Mouse (Mus musculus) myocyte (in vitro differentiated cells): ENCODE results near the gene Pla2g2e.

Source experiments
- CEBPB ChIP-seq: IDR thresholded peaks from 2 replicates; pipeline ENCODE4 v1.6.1; 2011; ENCODE audit warnings: mild to moderate bottlenecking, moderate library complexity; ENCODE audit not compliant: poor library complexity, insufficient read depth, severe bottlenecking
- E2F4 ChIP-seq: IDR thresholded peaks from one replicate; pipeline ENCODE4 v1.6.1; 2011; ENCODE audit warnings: mild to moderate bottlenecking, control low read depth, moderate library complexity; ENCODE audit not compliant: insufficient read depth
- MAX ChIP-seq: IDR thresholded peaks from one replicate; pipeline ENCODE4 v1.6.1; 2011; ENCODE audit warnings: low read depth, mild to moderate bottlenecking, control low read depth
- MYOD1 ChIP-seq, 3 experiments: IDR thresholded peaks; one replicate each; pipeline ENCODE4 v1.6.1; 2011; ENCODE audit warnings: control low read depth in 2 of 3, low read depth in 2 of 3, mild to moderate bottlenecking in 2 of 3, moderate library complexity in 1 of 3; ENCODE audit not compliant: insufficient read length in 2 of 3, control insufficient read depth in 1 of 3
- MYOG ChIP-seq, 3 experiments: IDR thresholded peaks; one replicate each; pipeline ENCODE4 v1.6.1; 2011; ENCODE audit warnings: control low read depth in 2 of 3, low read depth in 2 of 3, mild to moderate bottlenecking in 2 of 3; ENCODE audit not compliant: insufficient read length in 2 of 3, control insufficient read depth in 1 of 3, insufficient read depth in 1 of 3
- POLR2A ChIP-seq: IDR thresholded peaks from one replicate; pipeline ENCODE4 v1.6.1; 2011; ENCODE audit warnings: low read depth, mild to moderate bottlenecking, control low read depth, moderate library complexity; ENCODE audit not compliant: insufficient read length
- POLR2AphosphoS2 ChIP-seq: IDR thresholded peaks from one replicate; pipeline ENCODE4 v1.6.1; 2011; ENCODE audit warnings: low read depth, control low read depth; ENCODE audit not compliant: insufficient read length
- REST ChIP-seq: IDR thresholded peaks from one replicate; pipeline ENCODE4 v1.6.1; 2011; ENCODE audit warnings: mild to moderate bottlenecking, control low read depth, moderate library complexity; ENCODE audit not compliant: insufficient read depth, insufficient read length
- TCF12 ChIP-seq: IDR thresholded peaks from one replicate; pipeline ENCODE4 v1.6.1; 2011; ENCODE audit warnings: mild to moderate bottlenecking, control low read depth; ENCODE audit not compliant: poor library complexity, insufficient read depth, severe bottlenecking
- TCF3 ChIP-seq: IDR thresholded peaks from one replicate; pipeline ENCODE4 v1.6.1; 2011; ENCODE audit warnings: low read depth, control low read depth; ENCODE audit not compliant: insufficient read length
- USF1 ChIP-seq: IDR thresholded peaks from one replicate; pipeline ENCODE4 v1.6.1; 2011; ENCODE audit warnings: low read depth, mild to moderate bottlenecking, control low read depth, moderate library complexity

DNA sequence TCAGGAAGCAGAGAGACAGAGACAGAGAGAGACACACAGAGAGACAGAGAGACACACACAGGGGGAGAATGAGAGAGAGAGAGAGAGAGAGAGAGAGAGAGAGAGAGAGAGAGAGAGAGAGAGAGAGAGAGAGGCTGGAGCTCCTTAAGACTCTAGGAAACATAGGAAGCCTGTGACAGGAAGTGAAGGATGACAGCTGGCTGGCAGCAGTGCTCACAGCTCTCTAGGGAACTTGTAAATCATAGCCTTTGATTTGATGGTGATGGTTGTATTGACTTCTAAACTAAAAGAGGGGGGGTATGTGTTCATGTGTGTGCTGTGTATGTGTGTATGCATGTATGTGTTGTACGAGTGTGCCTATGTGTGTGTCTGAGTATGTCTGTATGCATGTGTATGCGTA, 1.8 kb upstream of the Pla2g2e start:
- TF ChIP-seq CEBPB (no peak), TCF3 (no peak), POLR2A (no peak), MAX (no peak), USF1 (no peak), MYOD1 (IDR thresholded peaks at IDR 0.05; ENCODE audit: control insufficient read depth in 1 of 3, insufficient read length in 2 of 3, low read depth in 2 of 3) (no peak), E2F4 (no peak), TCF12 (no peak), REST (no peak), POLR2AphosphoS2 (no peak), MYOG (IDR thresholded peaks at IDR 0.05; ENCODE audit: control insufficient read depth in 1 of 3, insufficient read depth in 1 of 3, insufficient read length in 2 of 3, low read depth in 2 of 3) (no peak)
